Mouse (Mus musculus) midbrain, embryonic 14.5 days (tissue): ENCODE data around the gene Clec16a. TPM values are rescaled to one million over a fixed set of nuclear protein-coding genes. Genes with fewer than 3 reads are reported as not detected.

ENCODE experiments used
- ATAC-seq: fragments of 200-750 bp; cut with Nextera tagmentation; 2 replicates; pipeline ENCODE4 v1.8.0; 2017; ENCODE audit warnings: moderate number of reproducible peaks, moderate library complexity; ENCODE audit not compliant: low FRiP score, low TSS enrichment
- DNase-seq: peaks from one replicate; pipeline ENCODE4 v3.0.0-alpha.2; 2015
- H3K27ac ChIP-seq: fragments of 300-500 bp; sonication (generic); replicated peaks from 2 replicates; pipeline ENCODE4 v1.5.1; 2014; ENCODE audit warnings: mild to moderate bottlenecking, low read depth, low read length, moderate library complexity
- H3K27me3 ChIP-seq: fragments of 300-500 bp; sonication (generic); 2 replicates; pipeline ENCODE4 v1.6.1; 2014; ENCODE audit warnings: low read length, control low read depth, mixed read lengths; ENCODE audit not compliant: control insufficient read depth, insufficient read depth
- H3K36me3 ChIP-seq: fragments of 300-500 bp; sonication (generic); 2 replicates; pipeline ENCODE4 v1.6.1; 2014; ENCODE audit warnings: low read length, control low read depth; ENCODE audit not compliant: control insufficient read depth, insufficient read depth
- H3K4me1 ChIP-seq: fragments of 300-500 bp; sonication (generic); 2 replicates; pipeline ENCODE4 v1.6.1; 2014; ENCODE audit warnings: mild to moderate bottlenecking, antibody characterized with exemption, low read length, control low read depth; ENCODE audit not compliant: control insufficient read depth, insufficient read depth
- H3K4me2 ChIP-seq: fragments of 300-500 bp; sonication (generic); 2 replicates; pipeline ENCODE4 v1.6.1; 2014; ENCODE audit warnings: mild to moderate bottlenecking, low read length, moderate library complexity
- H3K4me3 ChIP-seq: fragments of 300-500 bp; sonication (generic); replicated peaks from 2 replicates; pipeline ENCODE4 v1.5.1; 2014; ENCODE audit warnings: low read depth, low read length
- H3K9ac ChIP-seq: fragments of 300-500 bp; sonication (generic); replicated peaks from 2 replicates; pipeline ENCODE4 v1.6.1; 2014; ENCODE audit warnings: mild to moderate bottlenecking, low read length, moderate library complexity
- H3K9me3 ChIP-seq: fragments of 300-500 bp; sonication (generic); 2 replicates; pipeline ENCODE4 v1.6.1; 2016; ENCODE audit warnings: low read length, control low read depth, mixed read lengths; ENCODE audit not compliant: control insufficient read depth
- WGBS: fragments of 180-500 bp; shearing (Covaris S2); extraction: QIAGEN DNeasy Blood & Tissue Kit; methylation state at CpG from one replicate; pipeline ENCODE4 v1.1.7; 2014; 5-methylcytosine and 5-hydroxymethylcytosine counted together
- polyA plus RNA-seq: library from polyadenylated mRNA; unstranded; fragments of >200 nt; fragmentation: Nextera tagmentation; extraction: Ambion mirVana; gene quantifications from 2 replicates; pipeline ENCODE4 v1.2.1, GENCODE M21; 2014

Clec16a gene
- polyA plus RNA-seq, 1 experiment from 2014 or later, result 78.4 TPM

DNA sequence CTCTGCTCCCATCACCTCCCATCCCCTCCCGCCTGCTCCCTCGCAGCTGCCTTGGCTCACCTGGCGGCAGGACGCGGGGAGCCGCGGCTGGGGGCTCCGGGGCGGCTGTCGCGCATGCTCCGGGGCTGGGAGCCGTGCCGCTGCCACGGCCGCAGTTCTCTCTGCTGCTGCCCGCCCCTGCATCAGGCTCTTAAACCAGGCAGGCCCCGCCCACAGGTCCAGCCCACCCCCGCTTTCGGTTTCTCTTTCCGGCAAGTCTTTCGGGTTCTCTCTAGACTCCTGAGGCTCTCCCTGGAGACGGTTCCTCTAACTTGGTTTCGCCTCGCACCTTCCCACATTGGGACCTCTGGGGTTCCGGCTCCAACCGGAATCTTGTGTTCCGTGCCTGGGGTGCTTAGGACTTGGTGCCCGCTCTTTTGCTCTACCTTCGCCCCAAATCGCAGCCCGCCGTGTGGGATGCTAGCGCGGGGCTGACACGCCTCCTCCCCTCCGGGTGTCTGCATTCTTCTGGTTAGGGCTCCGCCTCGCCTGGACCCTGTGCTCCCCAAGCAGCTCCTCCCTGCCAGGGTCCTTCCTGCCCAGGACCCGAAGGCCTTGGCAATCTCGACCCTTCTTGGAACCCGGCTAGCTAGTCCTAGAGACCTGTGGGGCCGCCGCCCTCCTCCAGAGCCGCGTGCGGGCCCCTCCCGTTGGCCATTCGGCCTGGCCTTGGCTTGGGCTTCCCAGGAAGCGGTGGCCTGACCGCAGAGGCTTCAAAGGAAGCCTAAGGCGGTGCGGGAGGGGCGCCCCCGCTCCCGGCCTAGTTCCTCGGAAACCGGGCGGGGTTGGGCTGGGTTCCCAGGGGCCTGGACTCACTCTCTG is 240.5 kb downstream of the Clec16a start, which contains the start of gene Socs1:
Socs1 (minus strand) TSS at position 166 of the 861 bp plus-strand sequence.
- H3K36me3 ChIP-seq, result no peaks in the 10 kb centered on the region
- H3K9ac ChIP-seq, result peak within 1 kb of the TSS; percentile 72
- peaks cover 21% of the 10 kb centered on the region for H3K27me3 ChIP-seq
- H3K9me3 ChIP-seq, result no peaks in the 10 kb centered on the region
- under 1% methylated on average over 59 of the region's 59 CpGs for WGBS
- DNase-seq, result peak; percentile 90
- H3K4me1 ChIP-seq, result peaks cover 8% of the 10 kb centered on the region; the same call in 1 of the 2 replicates
- peak within 1 kb of the TSS; percentile 80 for H3K27ac ChIP-seq
- H3K4me3 ChIP-seq, result peak within 1 kb of the TSS; percentile 59
- ATAC-seq, result peak; percentile 88
- peak within 1 kb of the TSS; percentile 99 for H3K4me2 ChIP-seq

- WGBS, result 3% methylated on average over 9 of the region's 9 CpGs
- no peaks in the 10 kb centered on the region for H3K36me3 ChIP-seq
Observed at GRCm38 (mm10) chr16:10786288-10786687, 241.1 kb downstream of the Clec16a start.

DNA sequence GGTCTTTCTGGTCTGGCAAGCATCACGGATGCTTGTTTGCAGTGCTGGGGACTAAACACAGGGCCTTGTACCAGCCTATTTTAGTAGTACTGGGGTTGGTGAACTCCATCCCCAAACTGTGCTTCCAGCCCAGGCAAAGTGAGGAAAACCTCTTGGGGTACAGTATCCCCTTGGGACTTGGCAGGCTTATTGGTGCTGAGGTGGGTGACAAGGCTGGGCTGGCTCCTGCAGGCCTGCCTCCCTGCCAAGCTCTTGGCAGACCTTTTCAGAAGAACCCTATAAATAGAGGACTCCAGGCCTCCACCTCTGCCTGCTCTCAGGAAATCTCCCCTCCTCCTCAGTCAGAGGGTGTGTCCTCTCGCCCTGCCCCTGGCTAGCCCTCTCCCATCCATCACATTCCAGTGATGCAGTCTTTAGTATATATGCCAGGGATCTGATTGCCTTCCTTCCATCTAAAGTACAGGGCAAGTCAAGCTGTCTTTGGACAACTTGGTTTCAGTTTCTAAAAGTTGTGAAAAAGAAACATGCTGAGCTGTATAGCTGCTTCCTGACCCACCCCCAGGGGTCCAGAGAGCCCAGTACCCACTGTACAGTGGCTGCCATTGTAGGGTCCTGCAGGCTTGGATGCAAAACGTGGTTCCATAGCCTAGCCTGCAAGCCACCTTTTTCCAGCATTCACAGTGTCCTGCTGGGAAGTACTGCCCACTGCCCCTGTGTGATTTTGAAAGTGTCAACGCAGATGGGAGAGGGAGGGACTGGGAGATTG is 241.8 kb downstream of the Clec16a start:
- Histone ChIP-seq H3K4me2 (0 out of 2 replicates have a peak overlapping the region, but pooled peaks have one; percentile 99), H3K9me3 (no peaks in the 10 kb centered on the region), H3K4me1 (peaks cover 8% of the 10 kb centered on the region; the same call in 1 of the 2 replicates), H3K27me3 (peaks cover 21% of the 10 kb centered on the region), H3K36me3 (no peaks in the 10 kb centered on the region), H3K27ac (no peak overlapping the region), H3K4me3 (no peak overlapping the region), H3K9ac (no peak overlapping the region)
- no peak for DNase-seq
- ATAC-seq, result no peak
- WGBS, result 71% methylated on average over 4 of the region's 4 CpGs

More at GRCm38 (mm10) chr16:10786288-10786687, 241.1 kb downstream of the Clec16a start:
- peak overlapping the region; percentile 99 for H3K4me2 ChIP-seq
- no peaks in the 10 kb centered on the region for H3K9me3 ChIP-seq
- peak overlapping the region; percentile 72 for H3K9ac ChIP-seq
- ATAC-seq (peak; percentile 46), DNase-seq (peak; percentile 96)
- H3K27me3 ChIP-seq, result peaks cover 21% of the 10 kb centered on the region
- peak overlapping the region; percentile 59 for H3K4me3 ChIP-seq
- H3K27ac ChIP-seq, result peak overlapping the region; percentile 80
- peaks cover 8% of the 10 kb centered on the region; the same call in 1 of the 2 replicates for H3K4me1 ChIP-seq

DNA sequence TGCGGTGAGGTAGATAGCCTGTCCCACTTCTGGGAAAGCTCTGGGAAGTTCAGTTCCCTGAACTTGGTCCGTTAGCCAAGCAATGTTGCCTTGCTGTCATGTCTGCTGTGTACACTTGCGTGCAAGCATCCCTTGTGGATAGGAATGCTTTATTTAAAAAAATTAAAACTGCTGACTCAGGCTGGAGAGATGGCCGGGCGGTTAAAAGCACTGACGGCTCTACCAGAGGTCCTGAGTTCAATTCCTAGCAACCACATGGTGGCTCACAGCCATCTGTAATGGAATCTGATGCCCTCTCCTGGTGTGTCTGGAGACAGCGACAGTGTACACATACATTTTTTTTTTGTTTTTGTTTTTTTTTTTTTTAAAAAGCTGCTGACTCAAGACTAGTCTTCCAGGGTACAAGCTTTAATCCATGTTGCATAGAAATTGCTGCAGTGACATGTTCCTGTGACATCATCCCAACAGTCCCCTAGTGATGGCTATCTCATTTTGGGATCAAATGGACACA is 242.5 kb downstream of the Clec16a start:
- DNase-seq (no peak), ATAC-seq (no peak)
- H3K4me1 ChIP-seq, result peaks cover 8% of the 10 kb centered on the region; the same call in 1 of the 2 replicates
- H3K9ac ChIP-seq, result no peak overlapping the region
- H3K27ac ChIP-seq, result no peak overlapping the region
- WGBS, result 89% methylated on average over 7 of the region's 7 CpGs
- no peak overlapping the region for H3K4me3 ChIP-seq
- no peak overlapping the region for H3K4me2 ChIP-seq
- peaks cover 18% of the 10 kb centered on the region for H3K27me3 ChIP-seq
- no peaks in the 10 kb centered on the region for H3K9me3 ChIP-seq
- no peaks in the 10 kb centered on the region for H3K36me3 ChIP-seq

DNA sequence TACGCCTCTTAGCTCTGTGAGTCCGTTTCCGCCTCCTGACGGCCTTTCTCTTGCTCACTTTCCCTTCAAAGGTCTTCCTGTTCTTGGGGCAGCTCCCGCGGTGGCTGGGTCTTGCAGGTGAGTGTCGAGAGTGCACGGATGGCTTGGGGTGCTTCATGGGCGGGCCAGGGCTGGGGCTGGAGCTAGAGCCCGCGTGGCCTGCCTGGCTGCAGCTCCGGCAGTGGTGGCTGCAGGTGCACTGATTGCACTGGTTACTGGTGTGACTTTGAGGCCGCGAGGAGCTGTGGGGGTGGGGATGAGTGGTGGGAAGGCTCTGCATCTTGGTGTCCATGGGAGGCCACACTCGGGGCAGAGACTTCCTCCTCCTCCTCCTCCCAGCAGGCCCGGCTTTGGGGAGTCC is 243.1 kb downstream of the Clec16a start, which contains the start of gene Tnp2:
Tnp2 (minus strand) TSS at position 390 of the 400 bp plus-strand sequence.
- Histone ChIP-seq H3K27ac (no peak within 1 kb of the TSS), H3K4me2 (no peak within 1 kb of the TSS), H3K9me3 (no peaks in the 10 kb centered on the region), H3K27me3 (peaks cover 12% of the 10 kb centered on the region), H3K9ac (no peak within 1 kb of the TSS), H3K4me1 (peaks cover 8% of the 10 kb centered on the region; the same call in 1 of the 2 replicates), H3K36me3 (no peaks in the 10 kb centered on the region), H3K4me3 (no peak within 1 kb of the TSS)
- DNase-seq (no peak), ATAC-seq (no peak)
- WGBS, result 55% methylated on average over 16 of the region's 16 CpGs

- DNase-seq (no peak), ATAC-seq (no peak)
- 64% methylated on average over 4 of the region's 4 CpGs for WGBS
Observed at GRCm38 (mm10) chr16:10788866-10789265, 243.7 kb downstream of the Clec16a start.

DNA sequence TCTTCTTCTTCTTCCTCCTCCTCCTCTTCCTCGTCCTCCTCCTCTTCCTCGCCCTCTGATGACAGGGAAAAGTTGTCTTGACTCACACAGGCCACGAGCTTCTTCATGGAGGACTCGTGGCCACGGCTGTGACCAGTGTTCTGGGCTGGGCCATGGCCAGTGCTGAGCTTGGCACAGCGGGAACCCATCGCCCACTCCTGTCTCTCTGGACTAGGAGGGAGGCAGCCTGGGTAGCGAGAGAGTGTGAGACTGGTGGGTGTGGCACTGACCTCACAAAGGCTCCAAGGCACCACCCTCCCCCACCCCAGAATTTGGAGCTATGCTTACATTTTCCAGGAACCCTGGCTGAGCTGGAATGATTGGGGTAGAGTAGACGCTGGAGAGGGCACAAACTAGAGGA is 245.6 kb downstream of the Clec16a start, which contains the start of gene Prm3:
Prm3 (minus strand) TSS at position 213 of the 400 bp plus-strand sequence.
- no peaks in the 10 kb centered on the region for H3K27me3 ChIP-seq
- no peaks in the 10 kb centered on the region for H3K36me3 ChIP-seq
- WGBS, result 78% methylated on average over 9 of the region's 9 CpGs
- no peak for DNase-seq
- H3K4me3 ChIP-seq, result no peak within 1 kb of the TSS
- no peak within 1 kb of the TSS for H3K27ac ChIP-seq
- no peak within 1 kb of the TSS for H3K9ac ChIP-seq
- no peak for ATAC-seq
- peaks cover 5% of the 10 kb centered on the region; the same call in 1 of the 2 replicates for H3K4me1 ChIP-seq
- no peaks in the 10 kb centered on the region for H3K9me3 ChIP-seq
- H3K4me2 ChIP-seq, result no peak within 1 kb of the TSS

More at GRCm38 (mm10) chr16:10788866-10789265, 243.7 kb downstream of the Clec16a start:
- Histone ChIP-seq H3K27me3 (peaks cover 8% of the 10 kb centered on the region), H3K9me3 (no peaks in the 10 kb centered on the region), H3K4me2 (no peak overlapping the region), H3K27ac (no peak overlapping the region), H3K4me1 (peaks cover 8% of the 10 kb centered on the region; the same call in 1 of the 2 replicates), H3K9ac (no peak overlapping the region), H3K4me3 (no peak overlapping the region), H3K36me3 (no peaks in the 10 kb centered on the region)
